Mouse (Mus musculus) brain, embryonic 18.5 days (tissue): ENCODE measurements around the gene Dusp22.

Experiments used
- DNase-seq: peaks from one replicate; pipeline ENCODE4 v3.0.0-alpha.2; 2012; ENCODE audit warnings: low read depth, low spot score

The Dusp22 gene

DNA sequence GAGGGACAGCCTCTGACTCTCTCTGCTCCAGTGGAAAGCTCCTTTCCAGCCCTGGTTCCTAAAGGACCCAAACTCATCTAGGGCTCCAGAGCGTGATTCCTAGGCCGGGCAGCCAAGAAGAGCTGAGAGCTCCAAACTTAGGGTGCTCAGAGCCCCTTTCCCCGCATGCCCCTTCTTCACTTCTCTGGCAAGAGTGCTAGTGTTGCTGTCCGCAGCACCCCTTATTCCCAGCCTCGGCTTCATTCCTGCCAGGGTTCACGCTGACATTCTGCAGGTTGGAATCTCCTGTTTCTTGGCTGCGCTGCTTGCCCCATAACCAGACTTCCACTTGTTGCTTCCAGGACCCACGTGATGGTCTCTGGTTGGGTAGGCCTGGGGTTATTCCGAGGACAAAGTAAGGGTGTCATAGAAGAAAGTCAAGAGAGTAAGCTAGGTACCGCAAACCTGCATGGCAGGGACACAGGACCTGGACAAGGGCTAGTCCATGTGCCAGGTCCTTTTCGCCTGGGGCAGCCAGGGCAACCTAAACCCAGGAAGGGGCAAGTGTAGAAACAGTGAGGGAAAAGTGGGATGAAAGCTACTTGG lies 89.8 kb downstream of the Dusp22 start:
- DNase-seq: no peak

DNA sequence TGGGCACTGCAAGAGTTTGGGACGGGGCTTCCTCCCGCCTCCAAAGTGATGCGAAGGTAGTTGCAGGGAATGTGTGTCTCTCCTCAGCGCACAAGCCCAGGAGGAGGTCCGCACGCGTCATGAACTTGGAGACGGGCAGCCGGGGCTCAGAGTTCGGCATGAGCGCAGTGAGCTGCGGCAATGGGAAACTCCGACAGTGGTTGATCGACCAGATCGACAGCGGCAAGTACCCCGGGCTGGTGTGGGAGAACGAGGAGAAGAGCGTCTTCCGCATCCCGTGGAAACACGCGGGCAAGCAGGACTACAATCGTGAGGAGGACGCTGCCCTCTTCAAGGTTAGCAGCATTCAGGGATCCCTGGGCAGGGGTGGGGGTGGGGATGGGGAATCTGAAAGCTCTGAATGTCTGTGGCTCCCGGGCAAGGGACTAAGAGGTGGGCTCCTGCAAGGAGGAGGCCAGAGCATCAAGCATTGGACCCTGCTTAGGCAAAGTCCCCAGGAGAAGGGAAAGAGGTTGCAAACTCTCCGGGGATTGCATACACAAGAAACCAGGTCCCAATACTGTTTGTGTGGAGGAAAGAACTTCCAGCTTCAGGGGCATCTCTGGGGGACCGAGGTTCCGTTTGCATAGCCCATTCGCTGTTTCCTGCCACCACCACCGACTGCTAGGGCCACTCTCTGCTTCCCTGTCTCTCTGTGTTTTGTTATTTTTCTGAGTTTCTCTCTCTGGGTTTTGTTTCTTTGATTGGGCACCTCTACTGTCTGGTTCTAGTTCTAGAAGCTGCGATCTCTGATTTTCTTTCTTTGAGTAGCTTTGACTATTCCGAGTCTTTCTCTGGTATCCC lies 90.9 kb downstream of the Dusp22 start:
- no peak for DNase-seq

DNA sequence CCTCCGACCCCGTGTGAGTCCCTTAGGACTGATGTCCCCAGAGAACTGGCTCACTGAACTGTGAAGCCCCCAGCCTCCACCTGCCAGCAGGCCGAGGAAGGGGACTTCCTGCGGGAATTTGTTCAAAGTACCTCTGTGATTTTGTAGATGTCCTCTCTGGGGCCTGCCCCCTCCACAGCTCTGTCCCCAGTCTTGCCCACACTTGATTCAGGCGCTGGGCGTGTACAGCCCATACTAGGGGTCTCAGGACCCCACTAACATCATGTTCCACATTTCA lies 91.4 kb downstream of the Dusp22 start:
- DNase-seq: no peak

DNA sequence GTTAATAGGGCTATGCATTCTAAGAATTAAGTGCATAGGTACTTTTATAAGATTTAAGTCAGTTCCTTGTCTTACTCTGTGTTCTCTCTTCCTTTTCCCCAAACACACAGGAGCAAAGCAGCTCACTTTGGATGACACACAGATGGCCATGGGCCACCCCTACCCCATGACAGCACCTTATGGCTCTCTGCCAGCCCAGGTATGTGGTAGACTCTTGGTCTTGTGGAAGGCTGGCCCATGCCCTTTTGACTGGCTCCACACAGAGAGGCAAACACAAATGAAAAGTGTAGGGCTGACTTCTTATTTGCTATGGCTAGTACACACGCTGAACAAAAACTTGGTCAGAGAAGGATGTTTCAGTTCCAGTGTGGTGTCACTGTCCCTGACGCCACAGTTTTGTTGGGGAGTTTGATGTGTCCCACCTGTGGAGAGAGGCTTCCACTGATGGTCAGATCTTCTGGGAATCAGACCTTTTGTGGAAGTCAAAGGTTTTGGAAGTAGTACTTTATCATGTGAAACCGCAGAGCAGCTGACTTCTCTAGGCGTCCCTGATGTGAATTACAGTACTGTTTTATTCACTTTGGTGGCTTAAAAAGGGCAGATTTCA lies 92.9 kb downstream of the Dusp22 start:
- DNase-seq: no peak

DNA sequence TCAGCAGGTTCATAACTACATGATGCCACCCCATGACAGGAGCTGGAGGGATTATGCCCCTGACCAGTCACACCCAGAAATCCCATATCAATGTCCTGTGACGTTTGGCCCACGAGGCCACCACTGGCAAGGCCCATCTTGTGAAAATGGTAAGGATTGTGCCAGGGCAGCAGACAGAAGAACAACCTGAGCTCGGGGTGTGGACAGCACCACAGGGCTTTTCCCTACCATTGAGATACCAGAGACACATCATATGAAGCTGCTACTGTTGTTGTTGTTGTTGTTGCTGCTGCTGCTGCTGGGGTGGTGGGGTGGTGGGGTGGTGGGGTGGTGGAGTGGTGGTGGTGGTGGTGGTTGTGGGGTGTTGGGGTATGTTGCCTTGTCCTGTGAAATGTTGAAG lies 93.6 kb downstream of the Dusp22 start:
- no peak for DNase-seq

DNA sequence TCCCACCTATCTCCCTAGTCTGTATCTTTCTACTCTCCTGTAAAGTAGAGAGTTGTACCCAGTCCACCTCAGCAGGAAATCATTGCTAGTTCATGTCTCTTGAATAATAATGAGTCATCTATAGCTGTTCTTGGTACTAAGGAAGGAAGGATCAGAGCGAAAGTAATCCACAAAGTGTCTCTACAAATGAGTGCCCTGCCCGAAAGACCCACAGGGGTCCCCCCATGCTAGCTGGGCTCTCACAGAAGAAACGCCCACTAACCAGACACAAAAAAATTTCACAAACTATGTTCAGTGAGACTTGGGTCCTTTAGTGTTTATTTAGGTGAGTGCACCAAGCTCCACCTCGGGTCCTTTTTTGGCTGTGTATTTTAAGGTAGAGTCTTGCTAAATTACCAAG lies 94.3 kb downstream of the Dusp22 start:
- no peak for DNase-seq

DNA sequence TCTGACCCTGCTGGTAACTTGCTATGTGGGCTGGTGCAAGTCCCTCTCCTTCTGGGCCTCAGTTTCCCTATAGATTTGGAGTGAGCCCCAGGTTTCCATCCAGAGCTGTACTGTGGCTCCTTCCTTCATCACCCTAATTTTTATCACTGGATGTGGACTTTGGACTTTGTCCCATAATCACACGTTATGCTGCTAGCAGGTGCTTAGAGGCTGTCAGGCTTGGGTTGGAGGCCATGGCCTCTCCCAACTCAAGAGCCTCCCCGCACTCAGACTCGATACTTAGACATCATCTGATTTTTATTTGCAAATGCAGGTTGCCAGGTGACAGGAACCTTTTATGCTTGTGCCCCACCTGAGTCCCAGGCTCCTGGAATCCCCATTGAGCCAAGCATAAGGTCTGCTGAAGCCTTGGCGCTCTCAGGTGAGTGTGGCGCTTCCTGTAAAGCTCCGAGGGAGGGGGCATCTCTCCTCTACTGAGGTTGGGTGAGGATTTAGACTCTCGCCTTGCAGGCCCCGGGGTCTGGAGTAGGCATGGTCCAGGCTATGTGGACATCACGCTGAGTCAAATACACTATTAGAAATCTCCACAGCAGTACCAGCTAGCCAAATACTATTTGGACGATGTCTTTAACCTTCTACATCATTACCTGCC lies 95.2 kb downstream of the Dusp22 start:
- no peak for DNase-seq

DNA sequence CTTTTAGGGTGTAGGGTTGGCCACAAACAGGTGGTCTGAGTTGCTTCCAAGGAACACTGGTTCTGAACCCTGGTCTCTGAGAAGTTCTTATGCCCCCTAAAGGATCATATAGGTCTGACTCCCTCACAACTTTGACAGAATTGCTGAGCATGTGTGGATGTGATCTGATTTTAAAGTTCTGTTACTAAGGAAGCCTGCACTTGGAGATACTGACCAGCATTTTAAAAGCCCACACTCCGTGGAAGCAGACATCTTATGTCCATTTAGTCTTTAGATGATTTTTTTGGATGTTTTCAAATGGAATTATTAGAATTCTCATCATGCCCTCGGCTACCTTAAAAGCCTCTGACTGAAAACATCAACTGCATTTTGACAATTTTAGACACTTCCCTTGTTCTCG lies 95.8 kb downstream of the Dusp22 start:
- no peak for DNase-seq

DNA sequence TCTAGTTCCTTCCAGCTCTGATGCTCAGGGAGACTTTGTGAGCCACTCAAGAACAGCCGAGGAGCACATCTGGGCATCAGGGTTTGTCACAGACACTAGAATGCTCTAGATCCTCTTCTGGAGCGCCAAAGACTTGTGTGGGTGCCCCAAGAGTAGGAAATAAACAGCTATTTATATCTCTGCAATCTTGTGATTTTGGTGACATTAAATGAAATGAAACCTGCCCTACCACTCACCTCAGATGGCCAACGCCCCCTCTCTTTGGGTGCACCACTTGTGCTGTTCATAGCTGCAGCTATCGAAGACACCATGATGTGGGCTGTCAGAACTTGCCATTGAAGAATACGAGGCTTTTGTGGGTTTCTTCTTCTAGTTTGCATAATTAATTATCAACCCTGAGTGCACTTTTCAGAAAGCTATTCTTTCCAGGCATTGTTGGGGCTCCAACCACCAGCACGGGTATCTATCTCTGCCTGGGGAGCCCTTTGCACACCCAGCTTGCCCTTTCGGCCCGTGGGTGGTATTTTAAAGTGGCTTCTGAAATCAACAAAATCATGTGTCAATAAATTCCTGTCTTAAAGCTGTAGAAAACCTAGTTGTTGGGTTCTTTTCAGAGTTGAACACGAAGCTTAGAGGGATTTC lies 96.3 kb downstream of the Dusp22 start:
- no peak for DNase-seq

DNA sequence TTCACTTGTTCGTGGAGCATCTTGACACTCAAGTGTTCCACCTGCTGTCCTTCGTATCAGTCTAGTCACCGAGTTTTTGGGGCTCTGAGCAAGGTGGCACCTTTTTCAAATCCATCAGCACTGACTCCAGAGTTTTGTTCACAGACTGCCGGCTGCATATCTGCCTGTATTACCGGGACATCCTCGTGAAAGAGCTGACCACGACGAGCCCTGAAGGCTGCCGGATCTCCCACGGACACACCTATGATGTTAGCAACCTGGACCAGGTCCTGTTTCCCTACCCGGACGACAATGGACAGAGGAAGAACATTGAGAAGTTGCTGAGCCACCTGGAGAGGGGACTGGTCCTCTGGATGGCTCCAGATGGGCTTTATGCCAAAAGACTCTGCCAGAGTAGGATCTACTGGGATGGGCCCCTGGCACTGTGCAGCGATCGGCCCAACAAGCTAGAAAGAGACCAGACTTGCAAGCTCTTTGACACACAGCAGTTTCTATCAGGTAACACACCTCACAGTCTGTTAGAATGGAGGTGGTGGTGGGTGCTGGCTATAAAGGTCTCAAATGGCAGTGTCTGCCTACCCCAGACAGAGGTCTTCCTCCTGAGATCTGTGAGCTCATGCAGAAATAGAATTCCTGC lies 97.6 kb downstream of the Dusp22 start:
- DNase-seq: no peak

DNA sequence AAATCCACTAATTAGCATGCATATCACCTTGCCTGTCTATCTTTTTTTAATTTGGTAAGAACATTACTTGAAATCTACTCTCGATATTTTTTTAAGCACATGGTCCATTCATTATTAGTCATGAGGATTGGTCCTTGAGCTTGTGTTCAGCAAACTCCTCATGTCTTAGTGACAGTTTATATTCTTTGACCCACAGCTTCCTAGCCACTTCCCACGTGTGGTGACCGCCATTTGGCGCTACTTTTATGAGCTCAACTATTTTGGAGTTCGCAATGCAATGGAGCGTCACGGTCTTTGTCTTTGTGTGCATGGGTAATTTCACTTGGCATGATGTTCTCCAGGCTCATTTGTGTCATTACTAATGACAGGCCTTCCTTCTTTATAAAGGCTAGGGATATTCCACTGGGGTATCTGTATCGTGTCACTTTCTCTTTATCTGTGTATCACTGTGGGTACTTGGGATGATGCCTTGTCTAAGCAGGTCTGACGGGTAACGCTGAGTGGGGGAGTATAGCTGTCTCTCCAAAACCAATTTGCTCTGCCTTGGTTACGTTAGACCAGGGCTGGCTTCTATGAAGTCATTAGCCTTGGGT lies 99.1 kb downstream of the Dusp22 start:
- DNase-seq: no peak

DNA sequence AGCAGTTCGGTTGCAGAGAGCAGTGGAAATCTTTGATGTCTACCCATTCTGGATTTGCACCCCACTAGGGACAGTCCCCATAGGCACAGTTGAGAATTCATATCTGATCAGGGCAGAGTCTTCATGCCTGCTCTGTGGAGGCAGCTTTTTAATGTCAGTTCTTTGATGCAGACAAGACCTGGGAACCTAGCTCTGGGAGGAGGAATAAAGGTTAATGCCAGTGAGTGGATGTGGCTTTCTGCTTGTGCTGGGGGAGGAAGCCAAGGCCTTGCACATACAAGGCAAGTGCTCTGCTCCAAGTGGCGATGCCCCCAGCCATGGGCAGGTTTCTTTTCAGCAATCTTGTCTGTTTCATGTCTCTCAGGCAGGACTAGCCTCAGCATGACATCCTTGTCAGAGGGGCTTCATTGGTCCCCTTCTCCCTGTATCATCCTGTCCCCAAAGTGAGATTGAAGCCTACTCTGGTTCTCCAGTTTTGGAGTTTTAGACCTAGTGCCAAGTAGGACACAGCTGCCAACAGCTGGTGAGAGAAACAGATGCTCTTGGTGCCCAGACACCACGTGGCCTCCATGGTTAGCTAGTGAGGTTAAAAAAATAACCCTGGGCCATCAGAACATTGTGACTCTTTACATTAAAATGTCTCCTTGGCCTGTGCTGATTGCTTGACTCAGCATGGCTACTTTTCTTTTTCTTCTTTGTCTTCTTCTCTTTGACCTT lies 100.7 kb downstream of the Dusp22 start:
- DNase-seq: no peak
